Mouse (Mus musculus): Measurements from ENCODE around the gene Rexo1.

Gene Rexo1

DNA sequence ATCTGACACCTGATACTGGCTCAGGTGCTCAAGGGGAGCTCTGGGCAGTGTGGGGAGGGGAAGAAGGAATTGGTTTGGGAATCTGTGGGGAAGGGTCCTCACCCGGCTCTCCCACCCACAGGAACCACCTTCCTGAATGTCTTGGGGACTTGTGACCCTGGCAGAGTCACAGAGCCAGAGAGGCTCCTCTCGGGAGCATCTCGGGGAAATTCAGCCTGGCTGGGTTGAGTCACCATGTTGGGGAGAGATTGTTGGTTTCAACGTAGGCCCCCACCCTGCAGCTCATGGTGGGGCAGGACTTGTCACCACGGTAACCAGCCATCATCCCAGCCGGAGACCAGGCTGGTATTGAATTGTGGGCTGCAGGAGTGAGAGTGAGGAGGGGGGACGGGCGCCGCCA, 56.6 kb downstream of the Rexo1 start:
- no peak for DNase-seq (ENCODE audit: low spot score in 2 of 2)

DNA sequence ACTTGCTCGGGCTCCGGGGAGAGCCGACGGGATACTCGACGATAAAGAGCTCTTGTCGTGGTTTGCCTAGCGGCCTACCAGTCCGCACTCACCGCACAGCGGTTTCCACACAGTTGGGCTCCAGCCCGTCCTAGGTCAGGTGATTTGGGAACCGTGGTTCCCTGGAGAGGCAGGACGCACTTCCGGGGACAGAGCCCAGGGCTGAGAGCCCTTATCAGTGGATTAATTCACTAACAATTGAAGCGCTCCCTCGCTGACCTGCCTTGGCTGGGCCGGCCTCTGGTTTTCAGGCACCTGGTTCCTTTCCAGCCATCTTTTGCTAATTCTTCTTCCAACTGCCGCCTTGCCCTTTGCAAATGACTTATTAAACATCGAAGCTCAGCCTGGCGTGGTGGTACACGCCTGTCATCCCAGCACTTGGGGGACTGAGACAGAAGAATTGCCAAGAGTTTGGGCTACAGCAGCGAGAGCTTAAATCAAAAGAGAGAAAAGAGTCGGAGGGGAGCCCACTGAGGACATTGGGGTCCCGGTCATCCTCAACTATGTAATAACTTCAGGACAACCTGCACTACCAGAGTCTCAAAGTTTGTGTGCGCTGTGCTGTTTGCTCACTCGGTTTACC, 57.6 kb downstream of the Rexo1 start:
- DNase-seq (ENCODE audit: low spot score in 2 of 2) = no peak

- no peak for DNase-seq (ENCODE audit: low spot score in 2 of 2)
These were observed 58.5 kb downstream of the Rexo1 start for GRCm38 (mm10) chr10:80502819-80503314.

GRCm38 (mm10) chr10:80502291-80502690, 59.1 kb downstream of the Rexo1 start:
- no peak for DNase-seq (ENCODE audit: low spot score in 2 of 2)

- DNase-seq (ENCODE audit: low spot score in 2 of 2) = no peak
These were observed 64.9 kb downstream of the Rexo1 start for GRCm38 (mm10) chr10:80496421-80496820.

- DNase-seq (ENCODE audit: low spot score in 2 of 2) = no peak
These were observed 65.5 kb downstream of the Rexo1 start for GRCm38 (mm10) chr10:80495901-80496300.

DNA sequence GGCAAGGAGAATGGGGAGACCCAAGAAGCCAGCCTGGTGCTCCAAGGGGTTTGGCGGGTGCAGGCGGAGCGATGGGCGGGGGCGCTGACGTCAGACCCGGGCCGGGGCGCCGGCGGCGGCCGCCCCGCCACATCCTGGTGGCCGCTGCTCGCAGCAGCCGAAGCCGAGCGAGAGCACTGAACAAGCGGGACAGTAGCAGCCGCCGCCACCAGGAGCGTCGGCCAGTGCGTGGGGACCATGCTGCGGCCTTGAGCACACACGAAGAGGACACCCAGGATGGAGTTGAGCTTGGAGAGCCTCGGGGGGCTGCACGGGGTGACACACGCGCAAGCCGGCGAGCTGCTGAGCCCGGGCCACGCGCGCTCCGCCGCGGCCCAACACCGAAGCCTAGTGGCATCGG, 66.6 kb downstream of the Rexo1 start, which contains the start of gene Onecut3:
Gene Onecut3, plus strand, starts transcription at position 104 of the 400 bp plus-strand sequence.
- DNase-seq (ENCODE audit: low spot score in 2 of 2) = no peak

All from urinary bladder, postnatal 36 days (tissue).